Mouse (Mus musculus) fat pad, adult 2 months (tissue): ENCODE measurements around the gene Fam168a.
A peak's percentile ranks its signal among the peaks of the same experiment; 100 is the strongest.

Source experiments
- DNase-seq: peaks from one replicate; pipeline ENCODE4 v3.0.0-alpha.2; 2011; ENCODE audit warnings: low read depth, low spot score; ENCODE audit errors: extremely low read depth

Fam168a gene

DNA sequence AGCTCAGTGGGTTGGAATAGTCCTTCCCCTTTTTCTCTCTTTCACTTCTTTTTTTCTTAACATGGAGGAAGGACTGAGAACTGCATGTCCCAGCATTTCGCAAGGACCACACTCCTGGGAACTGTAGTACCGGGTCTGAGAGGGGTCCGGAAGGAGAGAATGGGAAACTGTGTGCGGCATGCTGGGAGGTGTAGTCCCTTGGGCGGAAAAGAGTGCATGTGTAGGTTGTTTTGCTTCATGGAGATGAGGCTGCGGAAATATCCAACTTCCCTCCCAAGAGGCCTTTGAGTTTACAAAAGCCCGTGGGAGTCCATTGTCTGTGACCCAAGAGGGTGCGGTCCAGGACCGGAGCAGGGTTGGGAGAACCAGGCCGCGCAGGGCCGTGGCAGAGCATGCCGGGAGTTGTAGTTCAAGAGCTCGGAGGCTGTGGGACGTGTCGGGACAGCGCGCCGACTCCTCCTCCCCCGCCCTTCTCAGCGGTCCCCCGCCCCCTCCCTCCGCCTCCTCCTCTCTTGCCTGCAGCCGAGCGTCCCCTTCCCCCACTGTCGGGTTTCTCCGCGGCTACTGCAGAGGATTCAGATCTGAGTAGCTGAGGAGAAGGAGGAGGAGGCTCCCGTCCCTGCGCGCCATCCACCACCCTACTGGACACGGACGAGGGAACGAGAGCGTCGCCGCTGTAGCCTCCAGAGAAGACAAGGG is at the start of gene Fam168a:
Gene Fam168a (plus strand): TSS at position 493 of the 699 bp plus-strand sequence.
- DNase-seq = peak; percentile 93

DNA sequence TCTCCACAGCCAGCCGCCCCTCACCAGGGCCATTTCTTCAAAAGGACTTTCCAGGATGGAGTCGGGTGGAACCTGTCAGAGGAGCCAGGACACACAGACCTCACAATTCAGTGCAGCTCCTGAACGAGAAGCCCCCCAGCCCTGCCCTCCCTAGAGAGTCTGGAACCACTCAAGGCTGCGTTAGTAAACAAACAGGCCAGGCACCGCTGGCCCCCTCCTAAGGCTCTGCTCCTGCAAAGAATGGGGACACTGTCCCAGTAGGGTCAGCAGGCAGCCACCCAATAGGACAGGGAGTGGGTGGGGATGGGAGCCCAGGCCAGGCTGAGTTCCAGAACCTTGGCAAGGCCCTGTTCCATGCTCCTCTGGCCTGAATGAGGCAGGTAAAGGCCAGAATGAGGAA is 49.7 kb upstream of the Fam168a start:
- DNase-seq = no peak

DNA sequence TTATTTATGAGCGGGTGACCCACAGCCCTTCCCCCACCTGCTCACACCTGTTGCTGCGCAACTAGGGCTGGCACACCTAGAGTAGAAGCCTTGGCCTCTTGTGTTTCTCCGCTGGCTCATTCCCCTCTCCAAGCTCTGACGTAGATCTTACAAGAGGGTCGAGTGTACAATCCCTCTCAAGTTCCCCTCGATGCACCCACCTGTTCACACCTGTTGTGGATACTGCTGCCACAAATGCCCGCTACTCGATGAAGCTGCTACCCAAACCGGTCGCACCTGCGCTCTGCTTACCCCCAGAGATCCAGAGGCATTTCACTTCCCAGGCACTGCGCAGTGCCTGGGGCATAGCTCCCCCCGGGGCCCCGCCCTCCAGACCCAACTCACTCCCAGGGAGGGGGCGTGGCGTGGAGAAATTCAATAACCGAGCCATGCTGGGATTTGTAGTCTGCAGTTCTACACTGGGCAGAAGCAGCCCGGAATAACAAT is 48.3 kb upstream of the Fam168a start:
- DNase-seq = no peak

DNA sequence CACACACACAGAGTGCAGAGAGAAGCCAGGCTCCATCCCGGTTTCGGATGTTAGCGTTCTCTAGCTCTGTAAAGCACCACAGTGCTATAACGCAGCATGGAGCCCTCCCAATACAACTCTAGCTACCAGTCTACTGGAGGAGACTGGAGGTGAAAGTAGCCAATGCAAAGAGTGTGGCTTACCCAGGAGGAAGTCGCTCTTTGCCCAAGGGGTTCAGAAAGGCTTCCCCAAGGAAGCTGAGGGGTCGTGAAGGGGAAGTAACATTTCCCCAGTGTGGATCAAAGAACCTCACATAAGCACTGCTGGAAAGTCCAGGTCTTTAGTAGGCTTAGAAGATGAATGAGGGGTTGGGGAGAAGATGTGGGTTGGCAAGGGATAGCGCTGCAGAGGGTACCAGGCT is 45.2 kb upstream of the Fam168a start:
- no peak for DNase-seq

DNA sequence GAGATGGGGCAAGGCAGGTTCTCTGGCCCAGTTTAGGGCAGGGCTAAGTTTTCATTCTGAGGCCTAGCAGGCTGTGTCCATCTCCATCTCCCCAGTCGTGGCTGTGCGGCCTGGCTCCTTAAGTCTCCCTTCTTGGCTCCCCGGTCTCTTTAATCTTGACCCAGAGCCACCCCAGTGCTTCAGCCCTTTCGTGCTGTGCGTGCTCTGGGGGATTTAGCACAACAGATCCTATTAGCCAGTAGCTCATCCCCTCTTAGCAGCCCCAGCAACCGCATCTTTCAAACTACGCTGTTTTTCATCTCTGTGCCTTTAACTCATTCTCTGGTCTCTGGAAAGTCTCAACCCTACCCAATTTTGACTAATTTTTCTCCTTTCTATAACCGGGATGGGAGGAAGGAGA is 44.2 kb upstream of the Fam168a start, which contains the start of gene Plekhb1:
Gene Plekhb1 (minus strand): TSS at position 184 of the 400 bp plus-strand sequence.
- no peak for DNase-seq

DNA sequence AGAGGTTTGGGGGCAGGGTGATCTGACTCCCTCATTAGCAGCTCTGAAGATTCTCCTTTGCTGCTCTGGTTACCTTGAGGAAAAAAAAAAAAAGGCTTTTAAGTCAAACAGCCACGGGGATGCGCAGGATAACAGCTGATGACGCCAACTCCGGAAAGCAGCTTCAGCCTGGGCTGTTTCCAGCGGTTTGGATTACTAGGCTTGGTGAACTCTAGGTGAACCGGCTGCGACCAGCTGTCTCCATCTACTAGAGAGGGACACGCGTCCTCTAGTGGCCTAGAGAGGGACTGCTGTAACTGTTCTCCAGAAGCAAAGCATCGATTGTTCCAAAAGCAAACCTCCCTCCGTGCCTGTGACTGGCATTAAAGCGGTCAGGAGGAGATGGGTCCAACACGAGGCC is 43.2 kb upstream of the Fam168a start:
- no peak for DNase-seq

DNA sequence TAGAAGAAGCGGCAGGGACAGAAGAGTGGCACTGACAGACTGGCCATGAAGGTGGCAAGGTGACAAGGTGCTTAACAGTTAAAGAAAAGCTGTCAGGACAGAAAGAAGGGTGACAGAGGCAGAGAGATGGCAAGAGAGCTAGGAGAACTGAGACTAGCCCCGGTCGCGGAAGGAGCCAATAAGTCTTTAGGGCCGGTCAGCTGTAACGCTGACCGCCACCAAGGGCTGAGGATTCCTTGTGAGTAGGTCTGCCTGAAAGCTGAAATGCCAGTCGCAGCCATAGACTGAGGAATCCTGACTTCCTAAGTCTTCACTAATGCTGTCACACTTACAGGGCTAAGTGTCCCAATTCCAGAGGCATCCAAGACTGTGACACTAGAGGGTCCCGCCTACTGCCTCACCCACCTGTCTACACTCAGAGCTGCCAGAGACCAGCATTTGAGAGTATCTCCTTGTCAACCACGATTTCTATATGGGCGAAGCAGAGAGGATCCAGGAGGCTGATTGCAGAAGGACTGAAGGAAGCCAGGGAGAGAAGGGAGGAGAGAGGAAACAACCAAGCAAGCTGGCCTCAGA is 42.6 kb upstream of the Fam168a start:
- no peak for DNase-seq

DNA sequence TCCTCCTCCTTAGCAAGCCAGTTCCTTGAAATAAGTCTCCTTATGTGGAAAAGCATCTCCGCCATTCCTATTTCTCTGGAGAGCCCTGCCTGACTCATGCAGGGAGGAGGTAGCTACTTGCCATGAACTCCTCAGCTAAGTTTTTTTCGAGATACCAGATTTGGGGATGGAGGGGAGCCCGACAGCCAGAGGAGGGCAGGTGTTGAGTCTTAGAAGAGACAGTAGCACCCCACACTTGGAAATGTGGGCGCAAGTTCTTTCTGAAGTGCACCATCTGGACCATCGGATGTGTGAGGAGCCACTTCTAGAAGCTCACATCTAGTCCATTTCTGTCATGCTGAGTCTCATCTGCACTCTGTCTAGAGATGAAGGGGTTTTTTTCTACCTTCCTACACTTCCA is 35.8 kb upstream of the Fam168a start:
- DNase-seq = no peak

DNA sequence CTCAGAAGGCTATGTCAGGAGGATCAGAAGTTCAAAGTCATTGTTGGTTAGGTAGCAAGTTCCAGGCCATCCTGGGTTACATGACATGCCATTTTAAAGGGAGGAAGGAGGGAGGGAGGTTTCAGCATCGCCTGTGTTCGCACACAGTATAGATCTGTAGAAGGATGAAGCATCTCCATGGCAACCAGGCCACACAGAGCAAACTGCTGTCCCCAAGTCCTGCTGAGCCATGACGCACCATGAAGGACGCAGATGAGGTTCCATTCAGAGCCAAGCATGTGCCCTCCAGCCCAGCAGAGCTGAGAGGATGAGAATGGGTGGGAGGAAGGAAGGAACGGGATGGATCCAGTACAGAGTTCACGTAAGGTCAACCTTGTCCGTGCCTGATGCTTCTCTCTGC is 33.0 kb upstream of the Fam168a start:
- DNase-seq = no peak

DNA sequence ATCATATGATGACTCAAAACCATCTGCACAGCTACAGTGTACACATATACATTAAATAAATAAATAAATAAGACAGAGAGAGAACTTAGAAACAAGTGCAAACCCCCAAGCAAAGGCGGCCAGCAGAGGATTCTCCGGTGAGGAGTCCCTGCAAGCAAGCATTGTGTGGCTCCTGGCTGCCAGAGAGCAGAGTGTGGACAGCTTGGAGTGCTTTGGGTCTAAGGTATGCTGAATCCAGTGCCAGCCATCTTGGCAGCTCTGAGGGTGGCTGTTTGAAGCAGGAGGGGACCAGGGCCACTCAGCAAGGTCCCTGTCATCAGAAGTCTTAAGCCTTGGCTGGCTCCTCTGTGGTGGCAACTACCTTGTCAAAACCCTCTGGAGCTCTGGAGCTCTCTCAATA is 31.5 kb upstream of the Fam168a start:
- no peak for DNase-seq

DNA sequence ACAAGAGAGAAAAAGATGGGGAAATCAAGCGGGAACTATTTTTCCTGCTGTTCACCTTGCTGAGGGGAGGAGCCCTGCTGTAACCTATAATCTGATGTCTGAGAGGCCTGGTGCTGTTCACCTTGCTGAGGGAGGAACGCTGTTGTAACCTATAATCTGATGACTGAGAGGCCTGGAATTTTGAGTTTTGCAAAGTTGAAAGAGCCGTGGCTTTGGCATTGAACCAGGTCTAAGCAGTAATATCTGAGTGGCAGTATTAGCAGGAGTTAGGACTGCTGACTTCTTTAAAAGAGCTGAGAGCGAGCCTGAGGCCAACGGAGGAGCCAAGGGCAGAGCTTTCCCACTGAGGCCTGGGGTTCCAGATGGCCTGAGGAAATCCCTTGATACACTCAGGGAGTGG is 28.4 kb upstream of the Fam168a start:
- no peak for DNase-seq

DNA sequence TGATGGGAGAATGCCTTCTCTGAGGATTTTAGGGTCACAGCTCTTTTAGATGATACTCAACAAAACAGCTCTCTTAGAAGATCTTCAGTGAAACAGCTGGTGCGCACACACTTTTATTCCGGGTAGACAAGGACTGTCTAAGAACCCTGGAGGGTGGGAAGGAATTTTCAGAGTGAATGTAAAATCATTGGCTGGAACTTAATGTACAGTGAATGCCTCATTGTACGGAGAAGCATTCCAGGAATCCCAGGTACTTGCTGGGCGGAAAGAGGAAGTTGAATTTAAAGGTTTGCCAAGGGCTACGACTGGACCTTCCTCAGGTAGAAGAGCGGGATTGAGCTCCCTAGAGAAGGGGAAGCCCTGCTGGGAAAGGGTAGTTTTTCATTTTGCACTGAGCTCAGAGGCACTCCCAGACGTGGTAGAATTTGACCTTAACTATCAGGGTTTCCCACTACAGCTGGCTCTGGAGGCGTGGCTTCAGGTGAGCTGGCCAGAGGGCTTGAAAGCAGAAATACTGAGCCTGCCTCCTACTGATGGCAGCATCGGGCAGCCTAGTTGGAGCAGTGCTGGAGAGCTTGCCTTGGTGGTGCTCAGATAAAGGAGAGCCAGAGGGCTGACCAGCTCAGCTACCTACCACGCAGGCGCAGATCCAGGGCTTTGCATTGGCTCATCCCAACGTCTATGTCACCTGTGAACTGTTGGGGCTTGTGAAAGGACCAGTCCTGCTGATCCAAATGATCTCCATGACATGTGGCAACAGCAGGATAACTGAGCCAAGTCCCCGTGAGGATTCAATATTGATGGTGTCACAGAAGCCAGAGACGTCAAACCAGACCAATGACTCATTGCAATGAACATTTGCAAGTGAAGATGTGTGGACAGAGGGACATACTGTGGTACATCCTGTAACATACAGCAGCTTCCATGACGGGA is 27.2 kb upstream of the Fam168a start:
- peak; percentile 85 for DNase-seq

DNA sequence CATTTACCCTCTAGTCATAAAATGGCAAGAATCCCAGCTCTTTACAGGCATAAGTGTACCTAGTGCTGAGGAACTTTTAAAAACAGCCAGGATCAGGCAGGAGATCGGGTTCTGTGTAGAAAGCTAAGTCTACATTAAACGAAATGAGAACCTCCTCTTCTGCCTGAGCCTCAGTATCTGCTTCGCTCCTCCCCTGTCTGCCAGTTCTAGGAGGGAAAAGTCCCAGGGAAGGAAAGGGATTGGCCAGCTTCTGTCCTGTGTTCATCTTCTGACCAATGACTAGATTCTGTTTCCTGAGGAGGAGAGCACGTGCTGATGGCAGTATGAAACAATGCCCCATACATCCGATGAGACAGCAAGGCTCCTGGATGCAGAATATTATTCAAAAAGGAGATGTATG is 25.3 kb upstream of the Fam168a start:
- DNase-seq = no peak

DNA sequence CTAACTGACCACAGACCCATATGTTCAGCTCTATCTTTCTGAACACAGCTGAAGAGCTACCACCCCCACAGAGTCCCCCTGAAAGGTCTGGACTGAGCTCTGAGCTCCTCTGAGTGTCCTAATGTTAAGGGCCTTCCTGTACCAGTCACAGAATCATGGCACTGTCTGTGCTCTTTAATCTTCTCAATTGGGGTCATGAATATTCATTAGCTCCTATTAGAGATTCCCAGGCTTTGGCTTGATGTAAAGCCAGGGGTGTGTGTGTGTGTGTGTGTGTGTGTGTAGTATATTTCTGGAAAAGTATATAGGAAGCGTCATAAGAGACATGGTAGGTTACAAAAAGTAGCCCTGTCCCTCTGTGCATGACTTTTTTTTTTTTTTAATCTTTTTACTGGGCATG is 23.2 kb upstream of the Fam168a start:
- DNase-seq = no peak

DNA sequence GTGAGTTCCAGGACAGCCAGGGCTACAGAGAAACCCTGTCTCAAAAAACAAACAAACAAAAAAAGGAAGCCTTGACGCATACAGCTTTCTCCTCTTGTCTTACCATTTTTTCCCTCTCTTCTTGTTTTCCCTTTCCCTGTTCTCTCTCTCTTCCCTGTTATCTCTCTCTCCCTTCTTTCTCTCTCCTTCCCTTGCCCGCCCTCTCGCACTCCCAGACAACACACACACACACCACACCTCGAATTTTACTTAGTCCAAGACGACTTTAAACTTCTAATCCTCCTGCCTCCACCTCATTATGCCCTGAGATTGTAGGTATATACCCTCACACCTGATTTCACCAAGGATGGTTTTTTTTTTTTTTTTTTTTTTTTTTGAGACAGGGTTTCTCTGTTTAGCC is 22.4 kb upstream of the Fam168a start:
- DNase-seq = no peak

DNA sequence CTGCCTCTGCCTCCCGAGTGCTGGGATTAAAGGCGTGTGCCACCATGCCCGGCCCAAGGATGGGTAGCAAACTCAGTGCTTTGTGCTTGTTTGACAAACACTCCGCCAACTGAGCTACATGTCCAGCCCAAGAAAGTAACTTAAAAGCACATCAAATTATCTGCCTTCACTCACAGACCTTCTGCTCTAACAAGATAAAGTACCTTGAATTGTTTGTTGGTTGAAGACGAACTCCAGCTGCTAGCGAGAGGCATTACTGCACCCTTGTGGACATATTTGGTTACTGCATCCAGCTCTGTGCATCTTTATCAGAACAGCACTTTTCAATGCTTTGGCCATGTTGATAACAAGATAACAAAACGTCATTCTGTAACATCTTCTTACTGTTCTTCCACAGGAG is 21.9 kb upstream of the Fam168a start:
- DNase-seq = no peak

DNA sequence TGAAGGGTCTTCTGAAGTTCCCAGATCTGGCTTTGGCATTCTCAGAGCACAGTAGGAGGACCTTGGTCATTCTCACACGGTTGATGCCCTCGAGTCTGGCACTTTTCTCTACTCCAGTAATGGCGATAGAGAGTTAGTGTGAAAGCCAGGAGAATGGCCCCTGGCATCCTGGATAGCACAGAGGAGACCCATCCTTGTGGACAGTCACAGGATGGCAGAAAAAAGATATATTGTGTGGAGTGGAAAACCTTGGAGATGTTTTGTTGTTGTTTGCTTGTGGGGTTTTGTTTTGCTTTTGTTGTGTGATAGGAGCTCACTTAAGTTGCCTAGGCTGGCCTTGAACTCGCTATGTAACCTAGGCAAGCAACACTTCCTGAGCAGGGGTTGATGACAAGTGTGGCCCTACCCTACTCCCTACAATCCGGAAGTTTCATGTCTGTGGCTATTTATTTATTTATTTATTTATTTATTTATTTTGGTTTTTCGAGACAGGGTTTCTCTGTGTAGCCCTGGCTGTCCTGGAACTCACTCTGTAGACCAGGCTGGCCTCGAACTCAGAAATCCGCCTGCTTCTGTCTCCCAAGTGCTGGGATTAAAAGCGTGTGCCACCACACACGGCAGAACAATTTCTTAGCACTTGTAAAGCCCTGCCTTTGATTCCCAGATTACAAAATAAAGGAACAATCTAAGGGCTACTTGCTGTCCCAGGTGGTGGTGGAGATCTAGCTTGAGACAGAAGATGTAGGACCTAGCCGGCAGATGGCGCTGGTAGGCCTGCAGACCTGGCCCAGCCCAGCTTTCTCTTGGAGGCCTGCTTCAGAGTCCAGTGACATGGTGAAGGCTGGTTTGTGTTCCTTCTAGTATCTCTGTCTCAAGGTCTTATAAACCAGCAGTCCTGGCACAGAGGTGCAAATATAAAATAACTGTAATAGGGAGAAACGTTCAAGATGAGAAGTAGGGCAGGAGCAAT is 21.1 kb upstream of the Fam168a start:
- no peak for DNase-seq

DNA sequence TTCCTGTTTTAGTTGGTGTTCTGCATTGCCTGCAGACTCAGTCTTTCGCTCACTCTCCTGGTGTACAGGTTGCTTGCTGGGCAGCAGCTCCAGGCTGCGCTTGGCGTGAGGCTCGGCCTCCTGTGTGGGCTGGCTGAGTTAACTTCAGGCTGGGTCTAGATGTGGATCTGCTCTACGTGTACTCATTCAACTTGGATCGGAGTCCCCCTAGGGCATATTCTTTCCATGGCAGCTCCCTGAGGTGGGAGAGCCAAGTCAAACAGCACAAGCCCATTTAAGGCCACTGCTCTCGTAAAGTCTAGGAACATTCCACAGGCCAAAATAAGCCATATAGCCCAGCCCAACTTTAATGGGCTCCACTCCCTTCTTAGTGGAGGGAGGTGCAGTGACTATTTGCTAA is 18.0 kb upstream of the Fam168a start:
- peak; percentile 68 for DNase-seq

DNA sequence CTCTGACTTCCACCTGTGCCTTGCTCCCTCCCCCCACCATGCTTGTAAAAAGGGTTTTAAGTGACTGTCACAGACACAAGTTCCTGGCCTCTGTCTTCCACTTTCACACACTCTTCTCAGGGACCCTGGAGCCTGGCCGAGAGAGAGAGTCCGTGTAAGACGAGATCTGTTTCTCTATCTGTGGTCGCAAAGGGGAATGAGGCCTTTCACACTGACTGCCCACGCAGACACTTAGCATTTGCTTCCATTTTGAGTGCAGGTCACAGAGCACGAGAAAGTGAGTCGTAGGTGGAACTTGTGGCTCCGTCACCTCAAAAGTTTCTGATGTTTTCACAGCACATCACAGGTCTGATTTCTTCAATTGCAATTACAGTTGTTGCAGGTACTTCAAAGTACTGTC is 13.2 kb upstream of the Fam168a start:
- no peak for DNase-seq
